Mouse (Mus musculus) MEL (cell line): ENCODE results near the gene Pcgf1.

Experiments used
- CTCF ChIP-seq, 3 experiments: IDR thresholded peaks in 2 of 3; conservative IDR thresholded peaks in 1 of 3; 2 replicates each; pipeline ENCODE4 v1.5.1; 2011 to 2012; ENCODE audit warnings: low read length in 3 of 3, low read depth in 2 of 3, mild to moderate bottlenecking in 2 of 3, improper control_type of control experiment in 1 of 3, inconsistent platforms in 1 of 3, mixed read lengths in 1 of 3, moderate library complexity in 1 of 3; ENCODE audit not compliant: control insufficient read depth in 1 of 3, insufficient read depth in 1 of 3, poor library complexity in 1 of 3, severe bottlenecking in 1 of 3
- E2F4 ChIP-seq: IDR thresholded peaks from 2 replicates; pipeline ENCODE4 v1.6.1; 2011; ENCODE audit warnings: low read depth, low read length, improper control_type of control experiment, borderline replicate concordance
- JUND ChIP-seq: IDR thresholded peaks from 2 replicates; pipeline ENCODE4 v1.6.1; 2011; ENCODE audit warnings: low read depth, mild to moderate bottlenecking, improper control_type of control experiment, low read length

DNA sequence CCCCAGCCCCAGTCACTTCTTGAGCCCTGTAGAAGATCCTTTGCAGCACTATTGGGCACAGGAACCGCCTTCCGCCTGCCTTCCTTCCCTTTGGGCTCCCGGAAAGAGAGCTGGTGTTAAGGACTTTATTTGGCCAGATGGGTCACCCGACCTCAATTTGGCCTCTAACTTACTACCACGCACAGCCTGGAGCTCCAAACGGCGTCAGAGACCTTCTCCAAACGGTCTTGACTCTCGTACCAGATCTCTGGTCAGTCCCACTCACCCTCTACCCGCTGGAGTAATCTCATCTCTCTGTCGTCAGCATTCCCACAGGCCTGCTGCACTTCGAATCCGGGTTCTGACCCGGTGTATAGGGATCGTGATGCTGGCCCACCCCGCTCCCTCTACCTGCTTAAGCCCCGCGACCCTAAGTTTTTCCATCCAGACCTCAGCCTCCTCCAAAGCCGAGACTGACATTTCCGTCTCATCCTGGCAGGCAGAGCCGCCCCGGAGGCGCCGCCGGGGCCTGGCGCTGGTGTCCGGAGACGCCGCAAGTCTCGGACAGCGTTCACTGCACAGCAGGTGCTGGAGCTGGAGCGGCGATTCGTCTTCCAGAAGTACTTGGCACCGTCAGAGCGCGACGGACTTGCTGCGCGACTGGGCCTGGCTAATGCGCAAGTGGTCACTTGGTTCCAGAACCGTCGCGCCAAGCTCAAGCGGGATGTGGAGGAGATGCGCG, 9.7 kb downstream of the Pcgf1 start:
- no peak for TF ChIP-seq E2F4
- no peak for TF ChIP-seq CTCF (IDR thresholded peaks at IDR 0.05 in 2 of 3, conservative IDR thresholded peaks at IDR 0.05 in 1 of 3; ENCODE audit: control insufficient read depth in 1 of 3, insufficient read depth in 1 of 3, low read depth in 2 of 3, low read length in 3 of 3, poor library complexity in 1 of 3, severe bottlenecking in 1 of 3)
- no peak for TF ChIP-seq JUND
